Mouse (Mus musculus): Measurements from ENCODE around the gene Ubald1. TPM values are rescaled to one million over a fixed set of nuclear protein-coding genes. Genes with fewer than 3 reads are reported as not detected.

Ubald1 gene
- 156 TPM for total RNA-seq (2023)

DNA sequence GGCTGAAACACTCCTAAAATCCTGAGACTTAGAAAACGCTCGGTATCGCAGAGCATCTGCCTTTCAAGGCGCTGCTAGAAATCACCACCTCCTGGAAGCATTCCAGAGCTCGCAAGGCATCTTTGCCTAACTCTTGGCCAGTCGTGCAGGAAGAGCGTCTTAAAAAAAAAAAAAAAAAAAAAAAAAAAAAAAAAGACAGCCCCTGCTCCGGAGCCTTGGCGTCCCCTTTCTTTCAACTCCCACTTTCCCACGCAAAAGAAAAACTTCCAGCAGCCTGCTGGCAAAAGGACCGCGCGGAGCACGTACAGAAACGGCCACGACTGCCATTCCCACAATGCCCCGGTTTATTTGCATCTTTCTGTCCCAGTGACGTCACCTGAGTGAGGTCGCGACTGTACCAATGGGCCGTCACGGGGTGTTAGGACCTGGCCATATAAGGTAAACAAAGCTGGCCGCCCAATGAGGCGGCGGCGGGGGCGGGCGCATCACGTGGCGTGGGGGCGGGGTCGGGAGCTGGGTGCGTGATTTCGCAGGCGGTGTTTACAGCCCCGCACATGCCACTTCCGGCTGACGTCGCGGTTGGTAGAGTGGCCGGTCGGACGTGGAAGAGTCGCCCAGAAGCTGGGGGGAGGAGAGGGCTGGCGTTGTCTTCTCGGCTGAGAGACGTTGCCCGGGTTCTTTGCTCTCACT lies at the start of gene Ubald1:
Gene Ubald1 (minus strand): TSS at position 180 of the 690 bp plus-strand sequence.

GRCm38 (mm10) chr16:4885760-4886689 lies 5.9 kb upstream of the Ubald1 start, which contains the start of gene Mgrn1:
Gene Mgrn1 (plus strand): TSS chr16:4886249.

GRCm38 (mm10) chr16:4835191-4835590 lies 44.9 kb downstream of the Ubald1 start, which contains the start of gene 4930562C15Rik:
Gene 4930562C15Rik (plus strand): TSS chr16:4835416.

Other genes with a start within 250 kb of the Ubald1 start
- gene Vasn, start 240.4 kb downstream of the Ubald1 start, total RNA-seq (2023), result not detected
- 20.4 TPM for gene Dnaja3, start 240.3 kb downstream of the Ubald1 start, total RNA-seq (2023)
- 184 TPM for gene Coro7, start 200.5 kb downstream of the Ubald1 start, total RNA-seq (2023)
- gene Nmral1, start 161.0 kb downstream of the Ubald1 start, total RNA-seq (2023), result 3.3 TPM
- 31.0 TPM for gene Hmox2, start 154.0 kb downstream of the Ubald1 start, total RNA-seq (2023)
- gene Cdip1, start 90.0 kb downstream of the Ubald1 start, total RNA-seq (2023), result 53.8 TPM
- gene 4930562C15Rik, start 44.9 kb downstream of the Ubald1 start, total RNA-seq (2023), result not detected
- 70.1 TPM for gene Mgrn1, start 5.9 kb upstream of the Ubald1 start, total RNA-seq (2023)
- 45.9 TPM for gene Nudt16l1, start 58.4 kb upstream of the Ubald1 start, total RNA-seq (2023)
- 74.4 TPM for gene Anks3, start 83.9 kb upstream of the Ubald1 start, total RNA-seq (2023)
- gene Sept12, start 117.5 kb upstream of the Ubald1 start, total RNA-seq (2023), result not detected
- gene Smim22, start 127.0 kb upstream of the Ubald1 start, total RNA-seq (2023), result not detected
- 21.6 TPM for gene Rogdi, start 133.2 kb upstream of the Ubald1 start, total RNA-seq (2023)
- 125 TPM for gene Glyr1, start 169.5 kb upstream of the Ubald1 start, total RNA-seq (2023)
- 175 TPM for gene Ubn1, start 169.7 kb upstream of the Ubald1 start, total RNA-seq (2023)

All from CD4-positive naive resting alpha-beta T cell, adult 76 days (primary cell).